Mouse (Mus musculus): ENCODE results near the gene Stk11. TPM values are rescaled to one million over a fixed set of nuclear protein-coding genes. Genes with fewer than 3 reads are reported as not detected.
A peak's percentile ranks its signal among the peaks of the same experiment; 100 is the strongest.

The Stk11 gene
- total and polyA plus RNA-seq, 2 experiments = 71.5 to 110 TPM

- TF ChIP-seq POLR2A (IDR thresholded peaks at IDR 0.05; ENCODE audit: extremely low read depth, insufficient read depth, low read length) = no peak
- no peak for TF ChIP-seq CTCF (IDR thresholded peaks at IDR 0.05; ENCODE audit: low read depth, low read length)
Measured at GRCm38 (mm10) chr10:80078366-80078765, 37.2 kb upstream of the Stk11 start.

GRCm38 (mm10) chr10:80080396-80081070 lies 35.1 kb upstream of the Stk11 start:
- 72% methylated on average over 16 of the region's 16 CpGs for WGBS
- Histone ChIP-seq H3K9ac (ENCODE audit: low read depth, low read length) (no peak overlapping the region), H3K27ac (replicated peaks; ENCODE audit: insufficient read depth, low read depth, low read length) (no peak overlapping the region; the same call in 1 of the 2 replicates), H3K27me3 (ENCODE audit: control insufficient read depth, insufficient read depth, low read length) (no peaks in the 10 kb centered on the region), H3K4me3 (ENCODE audit: insufficient read depth, low read depth, low read length) (no peak overlapping the region), H3K4me1 (ENCODE audit: control insufficient read depth, insufficient read depth, low read length) (no peaks in the 10 kb centered on the region; the same call in 1 of the 2 replicates), H3K36me3 (ENCODE audit: control insufficient read depth, insufficient read depth, low read length) (peaks cover 25% of the 10 kb centered on the region; the same call in 1 of the 2 replicates), H3K79me2 (ENCODE audit: control insufficient read depth, insufficient read depth, low read length) (peaks cover 15% of the 10 kb centered on the region)
- no peak for TF ChIP-seq CTCF (IDR thresholded peaks at IDR 0.05; ENCODE audit: low read depth, low read length)
- no peak for TF ChIP-seq POLR2A (IDR thresholded peaks at IDR 0.05; ENCODE audit: extremely low read depth, insufficient read depth, low read length)
- DNase-seq (ENCODE audit: extremely low read depth, low read depth, low spot score) = no peak

More at GRCm38 (mm10) chr10:80078366-80078765, 37.2 kb upstream of the Stk11 start:
- no peak overlapping the region for H3K4me3 ChIP-seq (ENCODE audit: insufficient read depth, low read depth, low read length)
- H3K9ac ChIP-seq (ENCODE audit: low read depth, low read length) = no peak overlapping the region
- peaks cover 15% of the 10 kb centered on the region; the same call in 1 of the 2 replicates for H3K36me3 ChIP-seq (ENCODE audit: control insufficient read depth, insufficient read depth, low read length)
- peaks cover 9% of the 10 kb centered on the region; the same call in 1 of the 2 replicates for H3K4me1 ChIP-seq (ENCODE audit: control insufficient read depth, insufficient read depth, low read length)
- no peak overlapping the region for H3K27ac ChIP-seq (replicated peaks; ENCODE audit: insufficient read depth, low read depth, low read length)
- no peak for DNase-seq (ENCODE audit: extremely low read depth, low read depth, low spot score)
- no peaks in the 10 kb centered on the region for H3K27me3 ChIP-seq (ENCODE audit: control insufficient read depth, insufficient read depth, low read length)
- H3K79me2 ChIP-seq (ENCODE audit: control insufficient read depth, insufficient read depth, low read length) = 0 out of 2 replicates have a peak, but pooled peaks cover 12% of the 10 kb centered on the region
- 29% methylated on average over 1 of the region's 1 CpGs for WGBS

- Histone ChIP-seq H3K79me2 (ENCODE audit: control insufficient read depth, insufficient read depth, low read length) (peaks cover 16% of the 10 kb centered on the region), H3K36me3 (ENCODE audit: control insufficient read depth, insufficient read depth, low read length) (peaks cover 25% of the 10 kb centered on the region; the same call in 1 of the 2 replicates), H3K9ac (ENCODE audit: low read depth, low read length) (no peak overlapping the region), H3K4me3 (ENCODE audit: insufficient read depth, low read depth, low read length) (no peak overlapping the region), H3K27ac (replicated peaks; ENCODE audit: insufficient read depth, low read depth, low read length) (no peak overlapping the region), H3K4me1 (ENCODE audit: control insufficient read depth, insufficient read depth, low read length) (no peaks in the 10 kb centered on the region; the same call in 1 of the 2 replicates), H3K27me3 (ENCODE audit: control insufficient read depth, insufficient read depth, low read length) (no peaks in the 10 kb centered on the region)
- no peak for DNase-seq (ENCODE audit: extremely low read depth, low read depth, low spot score)
- 75% methylated on average over 3 of the region's 3 CpGs for WGBS
- TF ChIP-seq POLR2A (IDR thresholded peaks at IDR 0.05; ENCODE audit: extremely low read depth, insufficient read depth, low read length) (no peak), CTCF (IDR thresholded peaks at IDR 0.05; ENCODE audit: low read depth, low read length) (0 out of 2 replicates have a peak, but pooled peaks have one; percentile 21)
Measured at GRCm38 (mm10) chr10:80081075-80081474, 34.5 kb upstream of the Stk11 start.

GRCm38 (mm10) chr10:80084817-80085487 lies 30.7 kb upstream of the Stk11 start:
- TF ChIP-seq CTCF (IDR thresholded peaks at IDR 0.05; ENCODE audit: low read depth, low read length) (no peak), POLR2A (IDR thresholded peaks at IDR 0.05; ENCODE audit: extremely low read depth, insufficient read depth, low read length) (no peak)
- WGBS = 68% methylated on average over 9 of the region's 9 CpGs
- H3K4me3 ChIP-seq (ENCODE audit: insufficient read depth, low read depth, low read length) = no peak overlapping the region
- no peak for DNase-seq (ENCODE audit: extremely low read depth, low read depth, low spot score)
- H3K79me2 ChIP-seq (ENCODE audit: control insufficient read depth, insufficient read depth, low read length) = peaks cover 48% of the 10 kb centered on the region
- H3K27ac ChIP-seq (replicated peaks; ENCODE audit: insufficient read depth, low read depth, low read length) = no peak overlapping the region
- H3K27me3 ChIP-seq (ENCODE audit: control insufficient read depth, insufficient read depth, low read length) = no peaks in the 10 kb centered on the region
- peaks cover 15% of the 10 kb centered on the region for H3K4me1 ChIP-seq (ENCODE audit: control insufficient read depth, insufficient read depth, low read length)
- no peak overlapping the region for H3K9ac ChIP-seq (ENCODE audit: low read depth, low read length)
- H3K36me3 ChIP-seq (ENCODE audit: control insufficient read depth, insufficient read depth, low read length) = peaks cover 21% of the 10 kb centered on the region; the same call in 1 of the 2 replicates

- peaks cover 27% of the 10 kb centered on the region for H3K4me1 ChIP-seq (ENCODE audit: control insufficient read depth, insufficient read depth, low read length)
- WGBS = 77% methylated on average over 3 of the region's 3 CpGs
- H3K27me3 ChIP-seq (ENCODE audit: control insufficient read depth, insufficient read depth, low read length) = no peaks in the 10 kb centered on the region
- peak; percentile 70 for DNase-seq (ENCODE audit: extremely low read depth, low read depth, low spot score)
- TF ChIP-seq POLR2A (IDR thresholded peaks at IDR 0.05; ENCODE audit: extremely low read depth, insufficient read depth, low read length) (no peak), CTCF (IDR thresholded peaks at IDR 0.05; ENCODE audit: low read depth, low read length) (no peak)
- peak overlapping the region; percentile 14; the same call in 1 of the 2 replicates for H3K27ac ChIP-seq (replicated peaks; ENCODE audit: insufficient read depth, low read depth, low read length)
- peaks cover 58% of the 10 kb centered on the region for H3K79me2 ChIP-seq (ENCODE audit: control insufficient read depth, insufficient read depth, low read length)
- H3K36me3 ChIP-seq (ENCODE audit: control insufficient read depth, insufficient read depth, low read length) = peaks cover 12% of the 10 kb centered on the region; the same call in 1 of the 2 replicates
- no peak overlapping the region for H3K4me3 ChIP-seq (ENCODE audit: insufficient read depth, low read depth, low read length)
- peak overlapping the region; percentile 18; the same call in 1 of the 2 replicates for H3K9ac ChIP-seq (ENCODE audit: low read depth, low read length)
Measured at GRCm38 (mm10) chr10:80086847-80087246, 28.8 kb upstream of the Stk11 start.

Data from liver, adult 2 months (tissue).